Comparison of ENCODE assay signal across 9 mouse cellular contexts in the genomic region with DNA sequence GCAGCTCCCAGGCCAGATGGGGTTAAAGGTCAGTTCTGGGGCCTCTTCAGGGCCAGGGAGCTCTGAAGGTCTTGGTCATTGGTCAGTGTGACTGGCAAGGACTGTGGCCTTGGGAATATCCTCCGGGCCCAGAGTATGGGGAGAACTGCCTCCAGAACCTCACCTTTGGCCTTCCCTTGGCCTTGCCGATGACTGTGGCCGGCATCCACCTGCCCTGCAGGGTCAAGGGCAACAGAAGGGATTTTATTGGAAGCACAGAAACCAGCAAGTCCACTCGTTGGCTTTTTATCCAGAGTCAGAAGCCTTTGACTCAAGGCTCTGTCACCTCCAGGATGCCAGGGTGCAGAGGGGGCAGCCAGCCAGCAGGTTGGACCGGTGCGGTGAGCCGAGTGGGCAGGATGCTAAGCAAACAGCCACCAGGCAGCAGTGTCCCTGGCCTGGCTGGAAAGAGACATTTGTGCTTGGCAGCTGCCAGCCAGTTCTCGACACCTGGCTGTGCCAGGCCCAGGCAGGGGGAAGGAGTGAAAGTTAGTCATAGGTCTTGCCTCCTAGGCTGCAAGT.
A peak's percentile ranks its signal among the peaks of the same experiment; 100 is the strongest.
DNase-seq lines count a peak whose midpoint lies in the region; ATAC-seq lines count a peak whose summit lies in the region.
"Had no signal": no experiment of that assay in that cellular context is flagged by ENCODE, and none has a peak within 500 bp of the region (broad histone marks: within the 10 kb centered on the region; RNA-seq: fewer than 3 reads in every experiment).

No protein-coding gene starts in this region.

- 0 out of 2 replicates have a peak overlapping the region, but pooled peaks have one; percentile 1 for H3K4me2 ChIP-seq in hindbrain, embryonic 11.5 days (replicated peaks; ENCODE audit: low read depth, low read length)
- no peak overlapping the region for H3K4me2 ChIP-seq in hindbrain, embryonic 12.5 days (replicated peaks)
- H3K4me2 ChIP-seq: embryonic facial prominence, embryonic 12.5 days had no signal

- 0 out of 2 replicates have a peak, but pooled peaks cover 3% of the 10 kb centered on the region for H3K27me3 ChIP-seq in hindbrain, embryonic 11.5 days (ENCODE audit: control insufficient read depth, insufficient read depth, low read length)
- peaks cover 4% of the 10 kb centered on the region; the same call in 1 of the 2 replicates for H3K27me3 ChIP-seq in hindbrain, embryonic 12.5 days
- H3K27me3 ChIP-seq: embryonic facial prominence, embryonic 12.5 days had no signal

- no peak for ATAC-seq in hindbrain, embryonic 11.5 days (ENCODE audit: low FRiP score)
- ATAC-seq in hindbrain, embryonic 12.5 days (ENCODE audit: low FRiP score) = no peak
- no peak for ATAC-seq in megakaryocyte progenitor cell, adult 5-6 weeks (replicated peaks; ENCODE audit: poor library complexity)

- intact Hi-C loops in left cerebral cortex, postnatal 36 days (cut with DNase I) = no loop called here

- DNase-seq in hindbrain, embryonic 11.5 days (ENCODE audit: low spot score) = no peak
- peak; percentile 76 for DNase-seq in cerebellum, adult 9-11 months
- peak; percentile 73 for DNase-seq in kidney, adult 9 months
- peak; percentile 63 for DNase-seq in lung, postnatal 25 days (ENCODE audit: low spot score)
- DNase-seq in left cerebral cortex, postnatal 36 days (ENCODE audit: low spot score in 2 of 2) = no peak
- DNase-seq in ovary, postnatal 14 days (ENCODE audit: low spot score) = no peak

- H3K9ac ChIP-seq in hindbrain, embryonic 11.5 days (ENCODE audit: low read depth, low read length) = no peak overlapping the region
- no peak overlapping the region for H3K9ac ChIP-seq in hindbrain, embryonic 12.5 days
- H3K9ac ChIP-seq: embryonic facial prominence, embryonic 12.5 days had no signal

- H3K9me3 ChIP-seq in hindbrain, embryonic 11.5 days (ENCODE audit: control insufficient read depth, low read length) = no peaks in the 10 kb centered on the region
- H3K9me3 ChIP-seq in hindbrain, embryonic 12.5 days (replicated peaks) = no peaks in the 10 kb centered on the region
- H3K9me3 ChIP-seq: embryonic facial prominence, embryonic 12.5 days had no signal

- no peak overlapping the region for H3K27ac ChIP-seq in hindbrain, embryonic 11.5 days (ENCODE audit: low read depth, low read length)
- H3K27ac ChIP-seq in hindbrain, embryonic 12.5 days = no peak overlapping the region
- H3K27ac ChIP-seq: embryonic facial prominence, embryonic 12.5 days had no signal

- H3K4me1 ChIP-seq in hindbrain, embryonic 11.5 days (replicated peaks; ENCODE audit: control insufficient read depth, insufficient read depth, low read length) = peaks cover 56% of the 10 kb centered on the region
- H3K4me1 ChIP-seq in hindbrain, embryonic 12.5 days = peaks cover 89% of the 10 kb centered on the region

- WGBS in hindbrain, embryonic 11.5 days = 83% methylated on average over 8 of the region's 8 CpGs
- WGBS in hindbrain, embryonic 12.5 days = 72% methylated on average over 8 of the region's 8 CpGs

- H3K4me3 ChIP-seq in hindbrain, embryonic 11.5 days (ENCODE audit: low read depth, low read length) = no peak overlapping the region
- no peak overlapping the region for H3K4me3 ChIP-seq in hindbrain, embryonic 12.5 days
- H3K4me3 ChIP-seq: embryonic facial prominence, embryonic 12.5 days had no signal

- no peaks in the 10 kb centered on the region for H3K36me3 ChIP-seq in hindbrain, embryonic 11.5 days (ENCODE audit: control insufficient read depth, insufficient read depth, low read length)
- no peaks in the 10 kb centered on the region for H3K36me3 ChIP-seq in hindbrain, embryonic 12.5 days
- H3K36me3 ChIP-seq: embryonic facial prominence, embryonic 12.5 days had no signal

Comparison
In these comparisons a context has a peak if more than half of its experiments do, and no peak if none do; other contexts are left out.
1. DNase-seq: peak in cerebellum, adult 9-11 months (single experiment), kidney, adult 9 months (single experiment) and lung, postnatal 25 days (single experiment); none in hindbrain, embryonic 11.5 days (single experiment), left cerebral cortex, postnatal 36 days (0 of 2) and ovary, postnatal 14 days (single experiment).